In the genomic region with DNA sequence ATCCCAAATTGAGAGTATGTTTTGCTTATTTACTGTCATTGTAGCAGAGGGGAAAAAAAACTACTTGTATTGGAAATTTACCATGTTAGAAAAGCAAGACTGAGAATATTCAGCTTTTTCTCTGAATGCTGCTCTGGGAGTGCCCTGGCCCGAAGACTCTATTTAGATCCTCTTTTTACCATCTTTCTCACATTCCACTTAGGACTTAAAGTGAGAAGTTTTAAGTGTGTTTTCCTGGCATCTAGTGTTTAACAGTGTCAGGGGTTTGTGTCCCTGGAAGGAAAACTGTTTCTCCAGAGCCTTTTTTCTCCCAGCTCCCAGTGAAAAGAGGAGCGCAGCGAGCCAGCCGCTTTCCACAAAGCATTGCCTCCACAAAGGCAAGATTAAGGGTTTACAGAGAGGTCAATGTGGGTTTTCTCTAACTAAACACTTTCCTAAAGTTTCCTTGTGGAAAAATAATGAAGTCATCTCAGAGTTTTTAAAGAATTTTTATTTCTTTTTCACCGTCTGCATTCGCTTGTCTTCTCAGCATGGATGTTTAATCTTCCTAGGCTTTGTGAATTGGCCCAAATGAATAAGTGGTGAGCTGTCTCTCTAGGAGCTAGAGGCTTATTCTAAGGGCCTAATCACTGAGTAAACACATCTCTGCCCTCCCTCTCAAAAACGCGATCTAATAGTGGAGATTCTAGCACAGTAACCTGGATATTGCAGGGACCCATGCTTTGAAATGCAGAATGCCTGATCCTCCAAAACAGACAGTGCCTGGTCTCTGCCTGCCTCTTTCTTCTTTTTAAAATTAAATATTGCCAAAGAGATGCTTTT, we compare ENCODE assay signal across 17 mouse cellular contexts.
DNase-seq lines count a peak whose midpoint lies in the region; ATAC-seq and TF ChIP-seq lines count a peak whose summit lies in the region.
"Had no signal": no experiment of that assay in that cellular context is flagged by ENCODE, and none has a peak within 500 bp of the region (broad histone marks: within the 10 kb centered on the region; RNA-seq: fewer than 3 reads in every experiment).

No protein-coding gene starts in this region.

- no peak overlapping the region for H3K4me3 ChIP-seq in forebrain, embryonic 11.5 days (ENCODE audit: low read depth, low read length)
- H3K4me3 ChIP-seq in forebrain, embryonic 15.5 days: no peak overlapping the region
- no peak overlapping the region for H3K4me3 ChIP-seq in layer of hippocampus, adult 2 months
- H3K4me3 ChIP-seq in midbrain, embryonic 14.5 days (replicated peaks; ENCODE audit: low read depth, low read length): no peak overlapping the region
- H3K4me3 ChIP-seq: embryonic facial prominence, embryonic 15.5 days; limb, embryonic 15.5 days had no signal

- no peak overlapping the region for H3K9ac ChIP-seq in forebrain, embryonic 11.5 days (ENCODE audit: low read length)
- H3K9ac ChIP-seq in forebrain, embryonic 15.5 days (replicated peaks): no peak overlapping the region
- no peak overlapping the region for H3K9ac ChIP-seq in midbrain, embryonic 14.5 days (replicated peaks; ENCODE audit: low read length)
- H3K9ac ChIP-seq: embryonic facial prominence, embryonic 15.5 days; limb, embryonic 15.5 days; liver, postnatal 0 days had no signal

- peak; percentile 56 for DNase-seq in forebrain, embryonic 11.5 days (ENCODE audit: low spot score)
- DNase-seq in layer of hippocampus, adult 2 months (ENCODE audit: low spot score in 2 of 2): no peak
- no peak for DNase-seq in layer of hippocampus, adult 11-12 months (ENCODE audit: low spot score)
- peak; percentile 41 for DNase-seq in embryo, embryonic 11 days
- peak; percentile 58 for DNase-seq in midbrain, embryonic 14.5 days
- no peak for DNase-seq in cerebellum, adult 18-20 months
- DNase-seq in adrenal gland, adult 2 months: no peak
- DNase-seq: adrenal gland, postnatal 36 days; cerebellum, postnatal 14 days; gastrocnemius, postnatal 10 days; kidney, adult 9 months; liver, postnatal 0 days; retina, postnatal 1 day had no signal

- peak overlapping the region; percentile 64 for H3K27ac ChIP-seq in forebrain, embryonic 11.5 days (ENCODE audit: low read depth, low read length)
- no peak overlapping the region; the same call in 1 of the 2 replicates for H3K27ac ChIP-seq in forebrain, embryonic 15.5 days (replicated peaks)
- H3K27ac ChIP-seq in layer of hippocampus, adult 2 months: peak overlapping the region; percentile 32
- 0 out of 2 replicates have a peak overlapping the region, but pooled peaks have one; percentile 21 for H3K27ac ChIP-seq in midbrain, embryonic 14.5 days (replicated peaks; ENCODE audit: low read depth, low read length)
- H3K27ac ChIP-seq: embryonic facial prominence, embryonic 15.5 days; limb, embryonic 15.5 days had no signal

- H3K27me3 ChIP-seq in forebrain, embryonic 11.5 days (ENCODE audit: control insufficient read depth, insufficient read depth, low read length): peaks cover 2% of the 10 kb centered on the region; the same call in 1 of the 2 replicates
- no peaks in the 10 kb centered on the region for H3K27me3 ChIP-seq in forebrain, embryonic 15.5 days
- no peaks in the 10 kb centered on the region for H3K27me3 ChIP-seq in midbrain, embryonic 14.5 days (ENCODE audit: control insufficient read depth, insufficient read depth, low read length)
- H3K27me3 ChIP-seq: embryonic facial prominence, embryonic 15.5 days; limb, embryonic 15.5 days had no signal

- no peaks in the 10 kb centered on the region for H3K36me3 ChIP-seq in forebrain, embryonic 11.5 days (ENCODE audit: control insufficient read depth, insufficient read depth, low read length)
- H3K36me3 ChIP-seq in forebrain, embryonic 15.5 days: no peaks in the 10 kb centered on the region
- H3K36me3 ChIP-seq in midbrain, embryonic 14.5 days (ENCODE audit: control insufficient read depth, insufficient read depth, low read length): no peaks in the 10 kb centered on the region
- H3K36me3 ChIP-seq: embryonic facial prominence, embryonic 15.5 days; limb, embryonic 15.5 days had no signal

- H3K9me3 ChIP-seq in forebrain, embryonic 11.5 days (ENCODE audit: control insufficient read depth, low read length): no peaks in the 10 kb centered on the region
- no peaks in the 10 kb centered on the region for H3K9me3 ChIP-seq in forebrain, embryonic 15.5 days
- H3K9me3 ChIP-seq in midbrain, embryonic 14.5 days (ENCODE audit: control insufficient read depth, low read length): no peaks in the 10 kb centered on the region
- H3K9me3 ChIP-seq: embryonic facial prominence, embryonic 15.5 days; limb, embryonic 15.5 days had no signal

- no peak for TF ChIP-seq CTCF in layer of hippocampus, adult 2 months (conservative IDR thresholded peaks at IDR 0.05)

- WGBS in forebrain, embryonic 11.5 days: 10% methylated on average over 8 of the region's 8 CpGs
- WGBS in forebrain, embryonic 15.5 days: 8% methylated on average over 8 of the region's 8 CpGs
- 10% methylated on average over 8 of the region's 8 CpGs for WGBS in midbrain, embryonic 14.5 days

- ATAC-seq in forebrain, embryonic 11.5 days (replicated peaks; ENCODE audit: low FRiP score): peak; percentile 34; the same call in 1 of the 2 replicates
- ATAC-seq in forebrain, embryonic 15.5 days (replicated peaks): no peak
- no peak for ATAC-seq in midbrain, embryonic 14.5 days (ENCODE audit: low FRiP score, low TSS enrichment)
- ATAC-seq: activated CD4-positive, CD25-positive, alpha-beta regulatory T cell, adult 4 months; liver, postnatal 0 days had no signal

- peak overlapping the region; percentile 16; the same call in 1 of the 2 replicates for H3K4me2 ChIP-seq in forebrain, embryonic 11.5 days (ENCODE audit: low read depth, low read length, severe bottlenecking)
- no peak overlapping the region for H3K4me2 ChIP-seq in forebrain, embryonic 15.5 days (replicated peaks)
- H3K4me2 ChIP-seq in midbrain, embryonic 14.5 days (ENCODE audit: low read length): no peak overlapping the region
- H3K4me2 ChIP-seq: embryonic facial prominence, embryonic 15.5 days; limb, embryonic 15.5 days had no signal

- H3K4me1 ChIP-seq in forebrain, embryonic 11.5 days (replicated peaks; ENCODE audit: control insufficient read depth, insufficient read depth, low read length): peaks cover 4% of the 10 kb centered on the region
- H3K4me1 ChIP-seq in forebrain, embryonic 15.5 days: peaks cover 26% of the 10 kb centered on the region
- peaks cover 9% of the 10 kb centered on the region; the same call in 1 of the 2 replicates for H3K4me1 ChIP-seq in midbrain, embryonic 14.5 days (ENCODE audit: control insufficient read depth, insufficient read depth, low read length)
- H3K4me1 ChIP-seq: embryonic facial prominence, embryonic 15.5 days; limb, embryonic 15.5 days had no signal

Comparison
In these comparisons a context has a peak if more than half of its experiments do, and no peak if none do; other contexts are left out.
1. DNase-seq: peak in forebrain, embryonic 11.5 days (single experiment), embryo, embryonic 11 days (single experiment) and midbrain, embryonic 14.5 days (single experiment); none in layer of hippocampus, adult 2 months (0 of 2), layer of hippocampus, adult 11-12 months (single experiment), cerebellum, adult 18-20 months (0 of 2) and adrenal gland, adult 2 months (single experiment).